Mouse (Mus musculus) left cerebral cortex, postnatal 10 days (tissue): ENCODE results near the gene Zfp512. TPM values are rescaled to one million over a fixed set of nuclear protein-coding genes. Genes with fewer than 3 reads are reported as not detected.
A peak's percentile ranks its signal among the peaks of the same experiment; 100 is the strongest.
"Not testable (repeated sequence)": the region's sequence is repeated elsewhere in the genome, so short reads cannot be mapped to it uniquely, and the experiment has no call there.

Source experiments
- DNase-seq, 2 experiments: peaks; one replicate each; pipeline ENCODE4 v3.0.0; 2021 to 2022; ENCODE audit warnings: low spot score in 2 of 2, mixed read lengths in 1 of 2; ENCODE audit errors: extremely low spot score in 1 of 2
- intact Hi-C: fragments of 180-260 bp; cut with DNase I; formaldehyde crosslinking; loops from one replicate; pipeline ENCODE4 v1.15.1; 2025
- total RNA-seq, 2 experiments: library from RNA; stranded (reverse); gene quantifications; 2 replicates each; pipeline ENCODE4 v1.2.3; 2021

Zfp512 gene
- total RNA-seq, 2 experiments from 2014 or later, result 58.2 to 60.8 TPM

DNA sequence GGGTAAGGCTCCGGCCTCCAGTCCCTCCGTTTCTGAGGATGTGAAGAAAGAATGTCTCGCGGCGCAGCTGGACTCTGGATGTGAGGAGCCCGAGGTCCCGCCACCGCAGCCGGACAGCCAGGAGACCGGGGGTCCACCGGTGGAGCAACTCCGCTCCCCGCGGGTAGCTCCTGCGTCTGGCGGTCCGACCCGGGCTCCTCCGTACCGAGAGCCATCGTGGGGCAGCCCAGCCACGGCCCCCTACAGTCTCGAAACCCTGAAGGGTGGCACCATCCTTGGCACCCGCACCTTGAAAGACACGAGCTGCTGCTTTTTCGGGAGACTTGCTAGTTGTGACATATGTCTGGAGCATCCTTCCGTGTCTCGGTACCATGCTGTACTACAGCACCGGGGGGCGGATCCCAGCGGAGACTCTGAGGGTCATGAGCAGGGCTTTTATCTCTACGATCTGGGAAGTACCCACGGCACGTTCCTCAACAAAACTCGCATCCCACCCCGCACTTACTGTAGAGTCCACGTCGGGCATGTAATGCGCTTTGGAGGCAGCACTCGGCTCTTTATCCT lies 75.0 kb downstream of the Zfp512 start:
- DNase-seq, result peak in 1 of 2 experiments; percentile 43
- intact Hi-C loops, result no loop called here

DNA sequence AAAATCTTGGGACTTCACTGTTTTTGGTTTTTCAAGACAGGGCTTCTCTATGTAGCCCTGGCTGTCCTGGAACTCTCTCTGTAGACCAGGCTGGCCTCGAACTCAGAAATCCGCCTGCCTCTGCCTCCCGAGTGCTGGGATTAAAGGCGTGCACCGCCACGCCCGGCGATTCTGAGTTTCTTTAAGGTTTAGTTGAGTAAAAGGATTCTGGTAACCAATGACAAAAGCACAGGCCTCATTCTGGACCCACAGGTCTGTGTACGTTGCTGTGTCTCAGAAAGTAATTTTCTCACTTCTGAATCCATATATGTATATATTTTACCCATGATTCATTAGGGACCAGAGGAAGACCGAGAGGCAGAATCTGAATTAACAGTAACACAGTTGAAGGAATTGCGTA lies 75.5 kb downstream of the Zfp512 start, which contains the start of gene Supt7l:
Gene Supt7l (minus strand): TSS at position 101 of the 400 bp plus-strand sequence.
- DNase-seq, intact Hi-C loops: not testable (repeated sequence)

DNA sequence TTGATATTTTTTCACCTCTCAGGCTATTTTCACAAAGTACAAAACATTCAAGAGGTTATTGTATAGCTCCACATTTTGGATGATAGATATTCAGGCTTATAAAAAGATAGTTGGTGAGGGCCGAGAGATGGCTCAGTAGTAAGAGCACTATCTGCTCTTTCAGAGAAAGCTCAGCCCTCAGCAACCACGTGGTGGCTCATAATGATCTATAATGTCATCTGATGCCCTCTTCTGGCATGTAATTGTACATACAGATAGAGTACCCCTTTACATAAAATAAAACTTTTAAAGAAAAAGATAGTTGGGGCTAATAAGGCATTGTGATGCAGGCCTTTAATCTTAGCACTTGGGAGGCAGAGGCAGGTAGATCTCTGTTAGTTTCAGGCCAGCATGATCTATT lies 76.3 kb downstream of the Zfp512 start:
- DNase-seq, result no peak
- intact Hi-C loops, result no loop called here

Other genes with a start within 250 kb of the Zfp512 start
- 100 to 1,000 TPM; 108 TPM for gene Ppm1g, start 231.7 kb upstream of the Zfp512 start, total RNA-seq
- gene Nrbp1, start 211.6 kb upstream of the Zfp512 start, total RNA-seq, result 10 to 100 TPM; 73.0 to 77.3 TPM
- not detected for gene Gm9970, start 211.2 kb upstream of the Zfp512 start, total RNA-seq
- 1 to 10 TPM; 2.4 to 2.6 TPM for gene Krtcap3, start 200.7 kb upstream of the Zfp512 start, total RNA-seq
- gene Ift172, start 161.3 kb upstream of the Zfp512 start, total RNA-seq, result 10 to 100 TPM; 67.7 to 68.2 TPM
- gene Fndc4, start 156.4 kb upstream of the Zfp512 start, total RNA-seq, result 100 to 1,000 TPM; 165 to 166 TPM
- gene Gckr, start 155.0 kb upstream of the Zfp512 start, total RNA-seq, result under 1 TPM in 1 of 2 experiments, not detected in 1; 0.14 TPM
- gene 4930548H24Rik, start 33.3 kb downstream of the Zfp512 start, total RNA-seq, result under 1 TPM; 0.13 to 0.20 TPM
- 10 to 100 TPM; 37.5 to 40.5 TPM for gene Gpn1, start 42.3 kb downstream of the Zfp512 start, total RNA-seq
- gene Slc4a1ap, start 74.6 kb downstream of the Zfp512 start, total RNA-seq, result 10 to 100 TPM; 41.9 to 47.4 TPM
- gene Supt7l, start 75.4 kb downstream of the Zfp512 start, total RNA-seq, result 10 to 100 TPM; 14.9 to 17.8 TPM
- gene Mrpl33, start 144.5 kb downstream of the Zfp512 start, total RNA-seq, result 100 to 1,000 TPM; 116 to 134 TPM
- gene Rbks, start 245.2 kb downstream of the Zfp512 start, total RNA-seq, result 1 to 10 TPM; 2.1 to 2.5 TPM
- gene Babam2, start 245.3 kb downstream of the Zfp512 start, total RNA-seq, result 10 to 100 TPM; 40.5 to 48.7 TPM